Mouse (Mus musculus) stomach, postnatal 0 days (tissue): ENCODE measurements around the gene F2rl3.

ENCODE experiments used
- CTCF ChIP-seq: IDR thresholded peaks from 2 replicates; pipeline ENCODE4 v1.5.1; 2016; ENCODE audit warnings: antibody characterized with exemption, low read depth, mild to moderate bottlenecking, moderate library complexity
- EP300 ChIP-seq: optimal IDR thresholded peaks from 2 replicates; pipeline ENCODE3; 2016; ENCODE audit warnings: antibody characterized with exemption

- TF ChIP-seq EP300 = no peak
- TF ChIP-seq CTCF = no peak
Measured at GRCm38 (mm10) chr8:72728636-72729035, 33.0 kb upstream of the F2rl3 start.
